Mouse (Mus musculus) midbrain, embryonic 14.5 days (tissue): ENCODE results near the gene Pde7b. TPM values are rescaled to one million over a fixed set of nuclear protein-coding genes. Genes with fewer than 3 reads are reported as not detected.

ENCODE experiments used
- ATAC-seq: fragments of 200-750 bp; cut with Nextera tagmentation; 2 replicates; pipeline ENCODE4 v1.8.0; 2017; ENCODE audit warnings: moderate number of reproducible peaks, moderate library complexity; ENCODE audit not compliant: low FRiP score, low TSS enrichment
- DNase-seq: peaks from one replicate; pipeline ENCODE4 v3.0.0-alpha.2; 2015
- H3K27ac ChIP-seq: fragments of 300-500 bp; sonication (generic); replicated peaks from 2 replicates; pipeline ENCODE4 v1.5.1; 2014; ENCODE audit warnings: mild to moderate bottlenecking, low read depth, low read length, moderate library complexity
- H3K27me3 ChIP-seq: fragments of 300-500 bp; sonication (generic); 2 replicates; pipeline ENCODE4 v1.6.1; 2014; ENCODE audit warnings: low read length, control low read depth, mixed read lengths; ENCODE audit not compliant: control insufficient read depth, insufficient read depth
- H3K36me3 ChIP-seq: fragments of 300-500 bp; sonication (generic); 2 replicates; pipeline ENCODE4 v1.6.1; 2014; ENCODE audit warnings: low read length, control low read depth; ENCODE audit not compliant: control insufficient read depth, insufficient read depth
- H3K4me1 ChIP-seq: fragments of 300-500 bp; sonication (generic); 2 replicates; pipeline ENCODE4 v1.6.1; 2014; ENCODE audit warnings: mild to moderate bottlenecking, antibody characterized with exemption, low read length, control low read depth; ENCODE audit not compliant: control insufficient read depth, insufficient read depth
- H3K4me2 ChIP-seq: fragments of 300-500 bp; sonication (generic); 2 replicates; pipeline ENCODE4 v1.6.1; 2014; ENCODE audit warnings: mild to moderate bottlenecking, low read length, moderate library complexity
- H3K4me3 ChIP-seq: fragments of 300-500 bp; sonication (generic); replicated peaks from 2 replicates; pipeline ENCODE4 v1.5.1; 2014; ENCODE audit warnings: low read depth, low read length
- H3K9ac ChIP-seq: fragments of 300-500 bp; sonication (generic); replicated peaks from 2 replicates; pipeline ENCODE4 v1.6.1; 2014; ENCODE audit warnings: mild to moderate bottlenecking, low read length, moderate library complexity
- H3K9me3 ChIP-seq: fragments of 300-500 bp; sonication (generic); 2 replicates; pipeline ENCODE4 v1.6.1; 2016; ENCODE audit warnings: low read length, control low read depth, mixed read lengths; ENCODE audit not compliant: control insufficient read depth
- WGBS: fragments of 180-500 bp; shearing (Covaris S2); extraction: QIAGEN DNeasy Blood & Tissue Kit; methylation state at CpG from one replicate; pipeline ENCODE4 v1.1.7; 2014; 5-methylcytosine and 5-hydroxymethylcytosine counted together
- polyA plus RNA-seq: library from polyadenylated mRNA; unstranded; fragments of >200 nt; fragmentation: Nextera tagmentation; extraction: Ambion mirVana; gene quantifications from 2 replicates; pipeline ENCODE4 v1.2.1, GENCODE M21; 2014

Pde7b gene
- polyA plus RNA-seq, 1 experiment from 2014 or later: 2.0 TPM

DNA sequence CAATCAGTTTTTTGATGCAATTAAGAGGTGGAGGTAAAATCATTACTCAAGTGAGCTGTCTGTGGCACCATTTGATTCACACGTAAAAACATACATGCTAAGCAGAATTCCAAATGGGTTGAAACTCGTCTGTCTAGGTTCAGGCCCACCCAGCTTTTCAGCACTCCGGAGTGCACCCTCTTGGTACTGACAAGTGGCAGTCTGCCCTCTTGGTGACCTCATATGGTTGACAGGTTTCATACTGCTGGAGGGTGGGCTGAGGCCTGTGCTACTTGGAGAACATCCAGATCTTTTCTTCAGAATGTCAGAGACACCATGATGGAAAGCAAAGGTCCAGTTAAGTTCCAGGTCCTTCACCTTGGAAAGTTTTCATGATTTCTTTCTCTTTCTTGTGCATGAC, 265.7 kb downstream of the Pde7b start:
- WGBS: 90% methylated on average over 3 of the region's 3 CpGs
- no peak for ATAC-seq

GRCm38 (mm10) chr10:20454387-20455065, 270.4 kb downstream of the Pde7b start:
- ATAC-seq (no peak), DNase-seq (no peak)
- H3K9me3 ChIP-seq: no peaks in the 10 kb centered on the region
- no peaks in the 10 kb centered on the region for H3K27me3 ChIP-seq
- H3K27ac ChIP-seq: no peak overlapping the region
- no peaks in the 10 kb centered on the region for H3K36me3 ChIP-seq
- H3K4me2 ChIP-seq: no peak overlapping the region
- no peaks in the 10 kb centered on the region for H3K4me1 ChIP-seq
- H3K9ac ChIP-seq: no peak overlapping the region
- 67% methylated on average over 6 of the region's 6 CpGs for WGBS
- H3K4me3 ChIP-seq: no peak overlapping the region

More for the DNA sequence above, 265.7 kb downstream of the Pde7b start:
- H3K9ac ChIP-seq: no peak overlapping the region
- no peaks in the 10 kb centered on the region for H3K4me1 ChIP-seq
- no peak overlapping the region for H3K4me3 ChIP-seq
- H3K9me3 ChIP-seq: no peaks in the 10 kb centered on the region
- no peak overlapping the region for H3K4me2 ChIP-seq
- no peaks in the 10 kb centered on the region for H3K36me3 ChIP-seq
- DNase-seq: no peak
- no peak overlapping the region for H3K27ac ChIP-seq
- no peaks in the 10 kb centered on the region for H3K27me3 ChIP-seq

GRCm38 (mm10) chr10:20437428-20437827, 287.4 kb downstream of the Pde7b start:
- DNase-seq (no peak), ATAC-seq (no peak)
- no peak overlapping the region for H3K9ac ChIP-seq
- no peak overlapping the region for H3K4me3 ChIP-seq
- no peak overlapping the region for H3K27ac ChIP-seq
- WGBS: 96% methylated on average over 9 of the region's 9 CpGs
- no peaks in the 10 kb centered on the region for H3K36me3 ChIP-seq
- no peaks in the 10 kb centered on the region for H3K9me3 ChIP-seq
- H3K27me3 ChIP-seq: no peaks in the 10 kb centered on the region
- no peak overlapping the region for H3K4me2 ChIP-seq
- H3K4me1 ChIP-seq: no peaks in the 10 kb centered on the region

DNA sequence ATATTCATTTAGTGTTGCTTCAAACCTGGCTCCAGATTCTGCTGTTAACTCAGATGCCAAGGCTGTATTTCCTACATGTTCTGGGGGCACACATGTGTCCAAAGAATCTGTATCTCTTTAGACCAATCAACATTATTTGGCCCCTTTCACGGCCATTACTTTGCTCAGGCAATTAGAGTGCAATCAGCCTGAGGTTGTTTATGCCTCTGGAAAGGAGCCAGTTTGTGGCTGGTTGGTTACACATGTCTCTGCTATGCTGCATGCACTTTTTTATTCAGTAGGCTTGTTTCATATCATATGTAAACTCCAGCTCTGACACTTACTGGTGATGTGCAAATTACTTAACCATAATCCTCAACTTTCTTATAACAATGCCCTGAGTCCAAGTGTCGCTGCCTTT, 287.9 kb downstream of the Pde7b start:
- no peak overlapping the region for H3K27ac ChIP-seq
- no peaks in the 10 kb centered on the region for H3K9me3 ChIP-seq
- 84% methylated on average over 2 of the region's 2 CpGs for WGBS
- no peaks in the 10 kb centered on the region for H3K4me1 ChIP-seq
- H3K4me3 ChIP-seq: no peak overlapping the region
- DNase-seq (no peak), ATAC-seq (no peak)
- no peak overlapping the region for H3K9ac ChIP-seq
- H3K27me3 ChIP-seq: no peaks in the 10 kb centered on the region
- no peak overlapping the region for H3K4me2 ChIP-seq
- no peaks in the 10 kb centered on the region for H3K36me3 ChIP-seq

DNA sequence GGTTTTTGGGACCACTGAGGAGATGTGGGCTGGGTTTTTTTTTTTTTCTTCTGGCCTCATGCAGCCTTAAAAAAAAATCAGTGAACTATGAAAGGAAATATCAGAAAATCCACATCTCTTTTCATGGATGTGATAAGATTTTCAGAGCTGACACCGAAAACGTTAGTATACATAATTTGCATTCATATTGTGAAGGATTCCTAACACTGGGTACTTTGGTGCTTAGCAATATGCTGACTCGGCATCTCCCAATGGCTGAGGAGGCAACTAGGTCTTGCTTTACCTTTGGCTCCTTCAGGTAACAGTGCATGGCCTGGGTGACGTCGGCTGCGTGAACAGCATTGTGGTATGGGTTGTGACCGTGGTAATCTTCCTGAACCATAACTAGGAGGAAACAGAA, 289.0 kb downstream of the Pde7b start:
- Histone ChIP-seq H3K4me3 (no peak overlapping the region), H3K4me2 (no peak overlapping the region), H3K9ac (no peak overlapping the region), H3K9me3 (no peaks in the 10 kb centered on the region), H3K4me1 (no peaks in the 10 kb centered on the region), H3K27ac (no peak overlapping the region), H3K36me3 (no peaks in the 10 kb centered on the region), H3K27me3 (no peaks in the 10 kb centered on the region)
- ATAC-seq (no peak), DNase-seq (no peak)
- 94% methylated on average over 7 of the region's 7 CpGs for WGBS

DNA sequence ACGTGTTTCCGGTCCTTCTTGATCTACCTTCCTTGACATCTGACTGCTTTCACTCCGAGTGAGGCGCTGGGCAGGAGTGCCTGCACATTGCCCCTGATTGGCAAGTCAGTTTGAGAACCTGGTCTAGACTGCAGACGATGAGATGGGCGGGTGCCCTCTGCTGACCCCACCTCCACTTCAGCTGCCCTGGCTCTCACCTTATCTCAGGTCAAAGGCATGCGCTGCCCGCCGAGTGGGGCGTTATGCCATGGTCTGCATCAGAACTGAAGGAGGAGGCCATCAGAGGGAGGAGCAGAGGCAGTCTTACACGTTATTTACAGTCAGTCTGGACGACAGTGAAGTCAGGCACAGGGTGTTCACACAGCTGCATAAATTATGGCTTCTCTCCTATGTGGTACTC, 293.5 kb downstream of the Pde7b start:
- DNase-seq (no peak), ATAC-seq (no peak)
- no peak overlapping the region for H3K4me3 ChIP-seq
- H3K4me2 ChIP-seq: no peak overlapping the region
- no peaks in the 10 kb centered on the region for H3K27me3 ChIP-seq
- no peaks in the 10 kb centered on the region for H3K9me3 ChIP-seq
- H3K4me1 ChIP-seq: no peaks in the 10 kb centered on the region
- 84% methylated on average over 12 of the region's 12 CpGs for WGBS
- no peaks in the 10 kb centered on the region for H3K36me3 ChIP-seq
- H3K9ac ChIP-seq: no peak overlapping the region
- no peak overlapping the region for H3K27ac ChIP-seq

- ATAC-seq (no peak), DNase-seq (peak; percentile 51)
- 74% methylated on average over 10 of the region's 10 CpGs for WGBS
- Histone ChIP-seq H3K36me3 (no peaks in the 10 kb centered on the region), H3K27ac (no peak overlapping the region), H3K4me2 (no peak overlapping the region), H3K27me3 (no peaks in the 10 kb centered on the region), H3K9ac (no peak overlapping the region), H3K4me3 (no peak overlapping the region), H3K9me3 (no peaks in the 10 kb centered on the region), H3K4me1 (no peaks in the 10 kb centered on the region)
Observed at GRCm38 (mm10) chr10:20421299-20421883, 303.5 kb downstream of the Pde7b start.

DNA sequence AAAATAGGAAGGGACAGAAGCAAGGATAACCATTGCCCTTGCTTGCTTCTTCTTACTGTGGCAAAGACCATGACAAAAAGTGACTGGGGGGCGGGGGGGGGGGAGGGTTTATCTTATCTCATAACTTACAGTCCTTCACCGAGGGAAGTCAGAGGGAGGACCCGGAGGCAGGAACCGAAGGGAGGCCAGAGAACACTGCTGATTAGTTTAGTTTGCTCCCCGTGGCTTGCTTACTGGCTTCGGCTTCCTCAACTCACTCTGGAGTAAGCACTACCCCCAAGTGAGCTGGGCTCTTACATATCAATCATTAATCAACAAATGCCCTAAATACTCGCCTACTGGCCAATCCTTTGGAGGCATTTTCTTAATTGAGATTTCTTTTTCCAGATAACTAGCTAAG, 304.6 kb downstream of the Pde7b start:
- Histone ChIP-seq H3K27me3 (no peaks in the 10 kb centered on the region), H3K9ac (no peak overlapping the region), H3K9me3 (no peaks in the 10 kb centered on the region), H3K4me2 (no peak overlapping the region), H3K4me1 (no peaks in the 10 kb centered on the region), H3K4me3 (no peak overlapping the region), H3K36me3 (no peaks in the 10 kb centered on the region), H3K27ac (no peak overlapping the region)
- WGBS: 74% methylated on average over 7 of the region's 7 CpGs
- DNase-seq (no peak), ATAC-seq (no peak)

- Histone ChIP-seq H3K4me2 (no peak overlapping the region), H3K4me1 (no peaks in the 10 kb centered on the region), H3K27me3 (no peaks in the 10 kb centered on the region), H3K4me3 (no peak overlapping the region), H3K36me3 (no peaks in the 10 kb centered on the region), H3K9me3 (no peaks in the 10 kb centered on the region), H3K27ac (no peak overlapping the region), H3K9ac (no peak overlapping the region)
- 83% methylated on average over 10 of the region's 10 CpGs for WGBS
- DNase-seq (no peak), ATAC-seq (no peak)
Observed at GRCm38 (mm10) chr10:20418856-20419219, 306.0 kb downstream of the Pde7b start.
